Mouse (Mus musculus): ENCODE data around the gene Acyp1.

The Acyp1 gene

DNA sequence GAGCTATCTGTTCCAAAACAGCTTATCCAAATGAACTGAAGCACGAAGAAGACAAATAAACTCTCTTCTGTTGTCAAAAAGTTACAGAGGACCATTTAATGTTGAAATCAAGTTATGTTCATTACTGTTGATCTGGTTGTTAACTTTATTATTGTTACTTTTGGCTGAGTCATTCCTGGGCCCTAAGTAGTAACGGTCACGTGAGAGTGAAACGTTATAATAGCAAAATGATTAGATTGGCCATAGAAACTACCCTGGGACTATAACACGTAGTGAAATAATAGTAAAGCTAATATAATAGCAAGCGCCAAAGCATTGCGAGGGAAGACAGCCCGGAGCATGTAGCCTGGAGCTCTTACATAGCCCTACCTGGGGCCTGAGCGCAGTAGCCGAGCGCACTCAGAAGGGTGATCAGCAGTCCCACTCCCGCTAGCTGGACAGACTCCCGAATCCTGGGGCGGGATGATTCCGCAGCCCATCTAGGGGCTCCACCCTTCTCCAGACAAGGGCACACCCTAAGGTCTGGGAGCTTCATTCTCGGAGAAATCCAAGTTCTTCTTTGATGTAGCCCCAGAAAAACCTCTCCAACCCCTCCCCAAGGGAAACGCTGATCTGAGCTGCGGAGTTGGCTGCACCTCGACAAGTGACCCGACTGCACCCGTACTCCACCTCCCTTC lies at the start of gene Acyp1:
Gene Acyp1 (minus strand): TSS at position 630 of the 677 bp plus-strand sequence.
- DNase-seq (ENCODE audit: low spot score in 2 of 2) = peak; percentile 34 to 50

DNA sequence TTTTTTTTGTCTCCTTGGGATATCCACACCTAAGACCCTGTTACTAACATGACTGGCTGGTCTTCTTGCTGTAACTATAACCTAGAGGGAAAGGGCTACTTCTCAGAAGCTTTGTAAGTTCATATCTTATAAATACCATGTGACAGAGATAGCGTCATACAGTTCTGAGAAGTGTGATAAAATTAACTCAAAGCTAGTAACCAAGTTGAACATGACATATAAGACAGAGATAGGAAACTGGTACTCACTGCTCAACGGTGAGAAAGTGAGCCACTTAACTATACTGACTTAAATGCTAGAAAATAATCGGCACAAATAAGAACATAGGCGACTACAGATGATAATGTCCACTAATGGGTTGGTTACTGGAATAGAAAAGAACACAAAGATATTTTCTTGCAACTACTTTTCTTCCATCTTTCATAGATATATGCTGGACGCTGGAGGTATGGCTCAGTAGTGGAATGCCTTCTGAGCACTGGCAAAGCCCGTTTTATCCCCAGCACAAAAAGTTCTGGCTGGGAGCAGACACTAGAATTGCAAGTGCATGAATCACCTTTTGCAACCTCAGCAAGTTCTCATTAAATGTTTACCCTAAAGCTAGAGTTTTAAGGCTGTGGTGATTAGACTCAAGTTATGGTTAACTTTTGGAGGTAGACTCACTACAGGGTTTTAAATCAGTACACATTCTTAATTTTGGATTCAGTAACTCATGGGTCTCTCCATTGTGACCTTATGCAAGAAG lies 49.5 kb upstream of the Acyp1 start:
- no peak for DNase-seq (ENCODE audit: low spot score in 2 of 2)

DNA sequence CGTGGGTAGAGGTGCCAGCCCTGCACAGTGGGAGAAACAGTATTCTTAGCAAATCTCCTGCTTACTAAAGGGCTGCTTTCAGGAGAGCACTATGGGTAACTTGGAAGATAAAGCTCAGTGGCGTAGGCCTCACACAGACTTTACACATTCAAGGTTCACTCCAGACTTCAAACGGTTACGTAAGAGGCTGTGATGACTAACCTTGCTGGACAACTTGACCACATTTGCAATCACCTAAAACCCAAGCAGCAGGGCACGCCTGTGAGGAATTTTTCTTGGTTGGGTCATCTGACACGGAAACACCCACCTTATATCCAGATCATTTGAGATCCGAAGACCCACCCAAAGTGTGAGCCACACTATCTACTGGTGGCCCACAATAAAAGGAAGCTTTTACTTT lies 41.9 kb upstream of the Acyp1 start:
- no peak for DNase-seq (ENCODE audit: low spot score in 2 of 2)

DNA sequence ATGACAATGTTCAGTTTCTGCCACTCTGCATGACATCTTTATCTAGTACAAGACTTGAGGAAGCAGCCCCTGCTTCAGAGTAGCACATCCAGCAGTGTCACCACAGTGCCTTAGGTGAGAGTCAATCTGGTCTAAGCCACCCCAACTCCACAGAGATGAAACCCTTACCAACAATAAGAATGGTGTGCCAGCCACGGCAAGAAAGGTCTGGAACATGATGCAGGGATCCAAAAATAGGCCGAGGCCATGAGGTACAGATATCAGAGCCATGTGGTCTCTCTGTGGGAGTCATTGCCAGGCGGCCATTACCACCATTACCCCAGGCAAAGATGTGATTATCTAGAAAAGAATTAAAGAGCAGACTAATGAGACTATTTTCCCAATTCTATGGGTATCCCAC lies 20.4 kb upstream of the Acyp1 start:
- DNase-seq (ENCODE audit: low spot score in 2 of 2) = no peak

DNA sequence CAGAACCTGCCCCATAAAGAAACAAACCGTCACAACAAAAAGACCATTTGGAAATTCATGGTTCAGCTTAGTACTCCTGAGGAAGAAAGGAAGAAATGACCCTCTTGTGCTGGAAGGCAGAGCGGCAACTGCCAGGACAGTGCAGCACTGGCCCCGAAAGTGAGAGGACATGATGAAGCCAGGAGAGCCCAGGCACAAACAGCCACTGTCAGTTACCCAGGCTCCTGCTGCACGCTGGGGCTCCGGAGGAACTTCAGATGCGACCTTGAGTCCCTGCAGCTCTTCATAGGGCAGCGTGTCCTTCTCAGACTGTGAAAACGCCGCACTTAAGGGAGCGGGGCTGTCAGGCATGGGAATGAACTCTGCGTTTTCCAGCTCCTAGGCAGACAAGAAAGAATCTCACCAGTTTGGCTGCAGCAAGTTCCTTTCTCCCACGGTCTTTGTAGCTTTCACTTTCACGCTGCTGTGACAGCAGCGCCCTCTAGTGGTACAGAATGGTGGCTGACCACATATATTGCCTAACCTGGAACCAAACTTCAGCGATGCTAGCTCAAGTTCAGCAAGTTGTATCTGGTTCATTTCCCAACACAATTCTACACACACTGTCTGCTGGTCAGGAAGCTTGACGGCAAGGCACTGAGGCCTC lies 17.1 kb upstream of the Acyp1 start:
- peak; percentile 72 to 87 for DNase-seq (ENCODE audit: low spot score in 2 of 2)

DNA sequence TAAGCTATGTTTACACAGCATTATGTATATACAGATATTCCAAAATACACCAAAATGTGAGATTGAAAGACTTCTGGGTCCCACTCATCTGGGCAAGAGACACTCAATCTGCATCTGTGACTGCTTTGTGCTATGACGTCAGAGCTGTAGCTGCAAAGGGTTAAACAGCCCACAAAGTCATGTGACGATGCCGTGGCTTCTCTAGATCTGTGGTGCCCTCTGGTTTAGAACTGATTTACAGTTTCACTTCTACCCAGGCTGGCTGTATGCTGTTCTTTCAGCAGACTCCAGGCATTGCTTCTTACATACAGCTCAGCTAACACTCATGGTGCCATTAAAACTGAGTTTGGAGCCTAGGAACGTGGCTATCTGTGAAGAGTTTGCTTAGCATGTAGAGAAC lies 16.5 kb upstream of the Acyp1 start:
- peak in 1 of 2 experiments; percentile 49 for DNase-seq (ENCODE audit: low spot score in 2 of 2)

DNA sequence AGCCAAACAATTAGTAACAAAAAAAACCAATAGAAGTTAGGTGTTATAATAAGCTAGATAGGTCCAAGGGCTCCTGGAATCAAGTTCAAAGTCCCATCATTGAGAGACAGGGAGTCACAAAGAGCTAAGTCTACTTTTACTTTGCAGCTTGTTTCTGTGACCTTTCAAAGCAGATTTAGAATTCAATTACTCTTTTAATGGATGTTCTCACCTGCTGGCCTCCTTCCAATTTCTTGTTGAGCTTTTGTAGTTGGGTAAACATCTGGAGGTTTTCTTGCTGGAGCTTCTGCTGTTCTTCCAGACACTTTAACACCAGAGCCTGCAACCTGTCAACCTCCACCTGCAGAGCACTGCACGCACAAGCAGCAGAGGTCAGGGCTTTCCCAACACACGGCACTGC lies 15.0 kb upstream of the Acyp1 start:
- no peak for DNase-seq (ENCODE audit: low spot score in 2 of 2)

DNA sequence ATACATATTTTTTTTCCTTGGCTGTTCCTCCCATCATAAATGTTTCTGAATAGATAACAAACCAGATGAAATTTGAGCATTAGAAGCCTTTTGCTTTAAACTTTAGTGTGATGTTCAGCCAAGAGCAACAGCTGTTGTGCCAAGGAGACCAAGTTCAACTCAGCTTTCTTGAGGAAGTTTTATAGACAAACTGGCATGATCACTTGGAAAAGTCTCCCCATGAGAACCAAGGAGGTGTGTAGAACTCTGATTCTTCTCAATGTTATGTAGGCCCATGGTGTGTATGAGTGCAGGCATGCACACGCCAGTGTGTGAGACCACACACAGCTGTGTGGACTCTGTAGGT lies 10.6 kb upstream of the Acyp1 start:
- no peak for DNase-seq (ENCODE audit: low spot score in 2 of 2)

DNA sequence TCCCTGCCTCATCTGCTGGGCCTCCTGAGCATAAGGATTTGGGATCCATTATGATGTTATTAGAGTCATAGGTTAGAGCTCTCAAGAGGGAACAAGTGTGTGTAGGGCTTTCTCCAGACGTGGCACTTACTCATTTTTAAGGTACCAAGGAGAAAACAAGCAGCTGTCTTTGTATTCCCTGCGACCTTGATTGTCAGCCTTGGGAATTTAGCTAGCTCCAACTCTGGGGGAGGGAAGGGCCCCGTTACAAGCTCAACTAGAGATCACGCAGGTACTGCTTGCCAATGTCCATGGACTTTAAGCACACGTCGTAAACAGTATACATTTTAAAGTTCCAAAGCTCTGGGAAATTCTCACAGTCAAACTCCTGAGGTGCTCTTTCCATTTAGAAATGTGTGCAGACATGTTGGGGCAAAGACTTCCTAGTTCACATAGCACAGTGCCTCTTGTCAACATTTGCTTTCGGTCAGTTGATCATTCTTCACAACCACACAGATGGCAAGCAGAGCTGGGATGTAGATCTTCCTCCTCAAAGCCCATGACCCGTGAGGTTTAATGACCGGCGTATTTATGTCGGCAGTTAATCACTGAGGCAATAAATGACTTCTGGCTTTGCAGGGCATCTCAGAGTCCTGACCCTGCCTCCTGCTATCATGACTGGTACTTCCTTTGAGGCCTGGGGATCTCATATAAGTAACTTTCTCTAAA lies 10.0 kb upstream of the Acyp1 start:
- no peak for DNase-seq (ENCODE audit: low spot score in 2 of 2)

DNA sequence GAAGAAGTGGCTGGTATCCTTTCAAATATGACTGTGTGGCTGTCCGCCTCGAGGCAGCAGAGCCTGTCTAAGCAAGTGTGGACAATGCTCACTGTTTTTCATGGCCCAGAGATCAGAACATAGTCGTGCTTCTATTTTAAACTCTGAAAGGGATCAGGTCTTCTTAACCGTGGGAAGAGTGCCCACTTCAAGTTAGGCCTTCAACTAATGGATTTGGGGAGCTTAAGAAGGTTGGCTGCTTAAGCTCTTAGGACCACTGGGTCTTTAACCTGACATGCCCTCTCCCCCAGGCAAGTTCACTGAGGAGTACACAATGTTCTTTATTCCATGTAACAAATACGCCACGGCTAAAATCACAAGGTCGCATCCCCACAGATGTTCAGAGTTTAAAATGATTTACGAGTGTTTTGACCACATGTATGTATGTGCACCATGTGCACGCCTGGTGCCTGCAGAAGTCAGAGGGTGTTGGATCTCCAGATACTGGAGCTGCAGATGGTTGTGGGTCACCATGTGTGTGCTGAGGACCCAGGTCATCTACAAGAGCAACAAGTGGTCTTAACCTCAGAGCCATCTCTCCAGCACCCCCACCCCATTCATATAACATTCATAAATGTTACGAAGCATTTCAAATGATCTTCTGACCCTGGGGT lies 9.2 kb upstream of the Acyp1 start:
- DNase-seq (ENCODE audit: low spot score in 2 of 2) = no peak

DNA sequence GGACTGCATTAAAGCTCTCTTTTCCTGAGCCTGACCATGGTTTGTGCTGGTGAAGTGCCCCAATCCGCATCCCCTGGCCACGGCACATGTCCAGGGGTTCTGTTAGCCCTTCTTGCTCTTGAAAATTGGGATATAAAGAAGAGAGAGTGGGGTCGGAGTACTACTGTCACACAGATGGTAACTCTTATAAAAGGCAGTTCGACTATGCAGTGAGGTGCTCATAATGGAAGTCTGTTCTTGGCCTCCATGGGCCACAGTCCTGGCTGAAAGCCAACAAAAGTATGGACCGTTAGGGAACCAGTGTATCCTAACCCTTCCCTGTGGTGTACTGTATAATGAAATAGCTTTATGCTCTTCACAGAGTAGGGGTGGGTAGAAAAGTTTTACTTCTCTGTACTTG lies 8.7 kb upstream of the Acyp1 start:
- DNase-seq (ENCODE audit: low spot score in 2 of 2) = no peak

DNA sequence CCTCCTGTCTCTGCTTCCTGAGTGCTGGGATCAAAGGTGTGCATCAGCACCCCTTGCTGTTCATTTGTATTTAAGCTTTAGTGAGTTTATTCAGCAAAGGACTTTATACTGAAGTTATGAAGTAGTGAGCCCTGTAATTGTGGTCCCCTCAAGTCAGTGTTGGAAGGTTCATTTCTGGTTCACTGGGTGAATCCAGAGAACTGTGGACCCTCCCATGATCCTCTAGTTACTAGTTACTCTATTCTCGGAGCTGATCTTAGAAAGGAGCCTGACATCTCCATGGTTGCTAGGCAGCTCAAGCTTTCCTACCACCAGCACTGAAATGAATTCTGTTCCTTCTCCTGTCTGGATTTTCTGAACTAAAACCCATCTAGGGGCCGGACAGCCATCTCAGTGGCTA lies 7.3 kb upstream of the Acyp1 start:
- DNase-seq (ENCODE audit: low spot score in 2 of 2) = no peak

DNA sequence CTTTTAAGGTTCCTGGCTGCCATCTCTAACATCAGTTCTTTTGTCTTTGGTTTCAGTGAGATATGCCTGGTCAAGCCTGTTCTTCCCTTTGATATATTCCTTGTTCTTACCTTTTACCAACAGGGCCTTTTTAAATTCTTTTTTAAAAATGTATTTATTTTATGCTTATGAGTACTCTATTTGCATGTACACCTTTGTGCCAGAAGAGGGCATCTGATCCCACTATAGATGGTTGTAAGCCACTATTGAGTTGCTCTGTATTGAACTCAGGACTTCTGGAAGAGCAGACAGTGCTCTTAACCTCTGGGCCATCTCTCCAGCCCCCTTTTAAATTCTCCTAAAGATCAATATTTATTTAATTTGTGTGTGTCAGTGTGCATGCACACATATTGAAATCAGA lies 4.7 kb upstream of the Acyp1 start:
- DNase-seq (ENCODE audit: low spot score in 2 of 2) = no peak

DNA sequence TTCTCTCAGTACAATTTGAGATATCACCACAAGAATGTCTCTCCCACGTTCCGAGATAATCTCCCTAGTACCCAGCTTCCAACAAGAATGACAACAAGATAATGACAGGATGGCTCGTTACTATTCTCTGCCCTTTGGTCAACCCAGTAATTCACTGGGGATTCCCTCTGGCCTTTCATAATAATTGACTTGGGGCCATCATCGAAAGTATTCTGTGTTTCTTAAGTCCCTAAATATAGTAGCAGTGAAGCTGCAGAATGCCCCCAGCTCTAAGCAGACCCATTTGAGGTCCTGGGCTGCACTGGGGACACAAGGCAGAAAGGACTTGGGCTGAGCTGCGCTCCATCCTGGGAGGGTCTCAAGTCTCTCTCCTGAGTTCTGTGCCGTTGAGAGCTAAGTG lies 4.0 kb upstream of the Acyp1 start:
- DNase-seq (ENCODE audit: low spot score in 2 of 2) = no peak

DNA sequence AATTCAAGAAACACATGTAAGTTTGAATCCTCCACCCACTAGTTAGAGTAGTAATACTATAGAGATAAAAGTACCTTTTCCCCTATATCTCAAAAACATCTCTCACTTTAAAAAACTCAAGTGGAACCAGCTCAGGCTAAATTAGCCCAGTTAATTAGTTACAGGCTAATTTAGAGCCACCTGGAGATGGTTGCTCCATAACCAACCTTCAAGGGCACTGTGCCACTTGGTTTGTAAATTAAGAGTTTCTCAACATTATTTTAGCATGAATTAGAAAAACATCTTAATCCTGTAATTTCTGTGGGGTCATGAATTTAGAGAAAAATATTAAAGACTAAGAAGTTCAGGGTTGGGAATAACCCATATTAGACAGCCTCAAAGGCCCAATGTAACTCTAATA lies 3.3 kb upstream of the Acyp1 start:
- no peak for DNase-seq (ENCODE audit: low spot score in 2 of 2)

DNA sequence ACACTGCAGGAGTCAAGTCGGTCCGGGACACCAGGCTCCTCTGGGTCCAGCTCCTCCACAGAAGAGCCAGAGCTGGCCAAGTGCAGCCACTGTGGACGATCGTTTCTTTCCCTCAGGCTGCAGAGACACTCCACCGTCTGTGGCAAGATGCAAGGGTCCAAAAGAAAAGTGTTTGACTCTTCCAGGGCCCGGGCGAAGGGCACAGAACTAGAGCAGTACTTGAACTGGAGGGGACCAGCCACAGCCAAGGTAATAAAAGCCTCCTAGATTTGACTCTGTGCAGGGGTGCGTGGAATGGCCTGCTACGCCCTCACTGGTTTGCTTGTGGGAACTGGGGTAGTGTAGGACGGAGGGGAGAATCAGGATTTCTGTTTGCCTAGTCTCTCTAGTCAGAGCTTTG lies 2.4 kb upstream of the Acyp1 start:
- DNase-seq (ENCODE audit: low spot score in 2 of 2) = no peak

DNA sequence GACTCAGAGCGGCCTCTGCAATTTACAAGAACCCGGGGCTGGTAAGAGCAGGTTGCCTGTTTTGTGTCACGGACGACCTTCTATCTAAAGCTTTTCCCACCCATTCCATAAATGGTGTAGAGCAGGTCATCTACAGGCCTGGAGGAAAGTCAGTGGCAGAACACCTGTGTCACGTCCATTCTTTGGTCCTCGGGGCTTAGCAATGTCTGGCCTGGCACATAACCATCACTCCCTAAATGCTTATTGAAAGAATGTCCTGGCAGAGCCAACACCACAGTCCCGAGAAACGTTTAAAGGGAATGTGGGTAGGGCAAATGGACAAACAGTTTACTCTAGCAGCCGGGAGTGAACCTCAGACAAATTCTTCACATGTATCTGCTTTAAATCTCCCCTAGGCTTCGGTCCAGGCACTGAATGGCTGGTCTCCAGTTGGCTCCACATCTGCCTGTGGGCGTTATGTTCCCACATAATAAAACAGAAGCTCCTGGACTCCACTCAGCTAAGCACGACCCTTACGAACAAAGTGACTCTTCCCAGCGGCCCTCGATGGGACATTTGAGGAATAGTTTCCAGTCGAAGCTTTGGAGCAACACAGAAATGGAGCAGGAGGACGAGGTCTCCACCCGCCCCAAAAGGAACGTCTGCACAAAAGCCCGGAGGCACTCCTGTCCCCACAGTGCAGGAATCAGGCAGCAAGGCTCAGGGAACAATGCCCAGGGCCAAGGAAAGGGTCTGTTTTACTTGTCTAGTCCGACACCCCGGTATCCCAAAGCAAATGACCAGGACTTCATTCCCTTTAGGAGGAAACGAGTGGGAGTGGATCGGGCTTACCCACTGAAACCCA lies 1.1 kb upstream of the Acyp1 start:
- DNase-seq (ENCODE audit: low spot score in 2 of 2) = no peak

DNA sequence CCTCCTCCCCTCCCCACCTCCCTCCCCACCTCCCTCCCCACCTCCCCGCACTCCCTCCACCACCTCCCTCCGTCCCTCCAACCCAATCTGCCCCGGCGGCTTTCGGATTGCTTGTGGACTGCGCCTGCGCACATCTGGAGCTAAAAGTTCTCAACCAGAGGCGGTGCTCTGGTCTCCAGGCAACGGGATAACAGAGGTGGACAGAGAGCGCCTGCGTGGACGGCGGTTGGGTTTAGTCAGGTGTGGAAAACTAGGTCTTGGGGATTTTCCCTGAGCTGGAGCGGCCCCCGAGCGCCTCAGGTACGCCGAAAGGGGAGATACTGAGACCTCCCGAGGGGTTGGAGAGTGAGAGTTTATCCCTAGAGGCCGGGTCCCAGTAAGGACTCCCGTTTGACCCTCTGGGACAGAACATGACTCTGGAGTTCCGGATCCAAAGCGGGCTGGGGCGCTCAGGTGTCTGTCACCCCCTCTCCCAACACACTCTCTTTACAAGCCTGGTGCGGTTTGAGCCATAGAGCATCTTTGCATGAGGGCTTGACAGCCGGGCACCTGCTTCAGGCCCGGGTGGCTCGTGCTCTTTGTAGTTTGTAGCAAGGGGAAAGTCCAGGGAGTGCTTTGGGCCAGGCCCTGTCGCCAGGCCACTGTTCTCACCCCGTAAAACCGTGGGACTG lies 383 bp upstream of the Acyp1 start, which contains the start of gene Zc2hc1c:
Gene Zc2hc1c (plus strand): TSS at position 106 of the 671 bp plus-strand sequence.
- peak; percentile 50 to 85 for DNase-seq (ENCODE audit: low spot score in 2 of 2)

DNA sequence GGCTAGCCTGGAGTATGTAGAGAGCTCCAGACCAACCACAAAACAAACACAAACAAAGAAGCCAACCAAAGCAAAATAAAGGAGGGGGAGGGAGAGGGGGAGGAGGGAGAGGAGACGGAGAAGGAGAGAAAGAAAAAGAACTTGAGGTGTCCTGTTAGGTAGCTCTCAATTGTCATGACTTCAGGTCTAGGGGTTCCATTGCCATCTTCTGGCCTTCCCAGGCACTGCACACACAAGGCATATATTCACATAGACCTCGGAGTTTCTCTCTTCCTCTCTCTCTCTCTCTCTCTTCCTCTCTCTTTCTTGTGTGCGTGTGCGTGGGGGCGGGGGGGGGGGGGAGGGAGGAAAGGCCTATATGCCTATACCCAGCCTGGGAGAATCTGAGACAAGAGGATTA lies 1.3 kb downstream of the Acyp1 start:
- DNase-seq (ENCODE audit: low spot score in 2 of 2) = peak in 1 of 2 experiments; percentile 68

DNA sequence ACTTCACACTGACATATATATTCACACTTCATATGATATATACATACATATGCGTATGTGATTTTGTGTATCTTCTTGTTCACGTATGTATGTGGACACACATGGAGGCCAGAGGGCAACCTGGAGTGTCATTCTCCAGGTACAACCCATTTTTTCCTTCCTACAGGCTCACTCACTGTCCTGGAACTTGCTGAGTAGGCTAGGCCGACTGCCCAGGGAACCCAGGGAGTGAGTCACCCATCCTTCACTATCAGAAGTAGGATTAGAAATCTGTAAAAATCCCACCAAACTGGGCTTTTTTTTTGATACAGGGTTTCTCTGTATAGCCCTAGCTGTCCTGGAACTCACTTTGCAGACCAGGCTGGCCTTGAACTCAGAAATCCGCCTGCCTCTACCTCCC lies 3.2 kb downstream of the Acyp1 start:
- DNase-seq (ENCODE audit: low spot score in 2 of 2) = no peak
